21 mouse cellular contexts compared by ENCODE assay signal in the genomic region with DNA sequence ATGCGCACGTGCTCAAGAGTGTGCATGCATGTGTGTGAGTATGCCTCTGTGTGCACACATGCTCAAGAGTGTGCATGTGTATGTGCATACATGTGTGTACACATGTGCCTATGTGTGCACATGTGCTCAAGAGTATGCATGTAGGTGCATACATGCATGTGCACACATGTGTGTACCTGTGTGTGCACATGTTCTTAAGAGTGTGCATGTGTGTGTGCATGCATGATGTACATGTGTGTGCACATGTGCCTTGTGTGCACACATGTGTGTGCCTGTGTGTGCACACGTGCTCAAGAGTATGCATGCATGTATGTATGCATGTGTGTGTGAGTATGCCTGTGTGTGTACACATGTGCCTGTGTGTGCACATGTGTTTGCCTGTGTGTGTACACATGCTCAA.
"Had no signal": no experiment of that assay in that cellular context is flagged by ENCODE, and none has a peak within 500 bp of the region (broad histone marks: within the 10 kb centered on the region; RNA-seq: fewer than 3 reads in every experiment).

No protein-coding gene starts in this region.

- H3K9me3 ChIP-seq: limb, embryonic 10.5 days; limb, embryonic 13.5 days; midbrain, embryonic 12.5 days; neural tube, embryonic 12.5 days; neural tube, embryonic 15.5 days; stomach, embryonic 15.5 days had no signal

- H3K9ac ChIP-seq: limb, embryonic 13.5 days; liver, embryonic 14.5 days; liver, postnatal 0 days; lung, embryonic 14.5 days; midbrain, embryonic 12.5 days; neural tube, embryonic 12.5 days; neural tube, embryonic 15.5 days; stomach, embryonic 15.5 days had no signal

- H3K4me2 ChIP-seq: limb, embryonic 13.5 days; lung, embryonic 14.5 days; midbrain, embryonic 12.5 days; neural tube, embryonic 12.5 days; neural tube, embryonic 15.5 days; stomach, embryonic 15.5 days had no signal

- H3K4me3 ChIP-seq: limb, embryonic 10.5 days; limb, embryonic 13.5 days; midbrain, embryonic 12.5 days; neural tube, embryonic 12.5 days; neural tube, embryonic 15.5 days; stomach, embryonic 15.5 days had no signal

- H3K27ac ChIP-seq: limb, embryonic 10.5 days; limb, embryonic 13.5 days; liver, embryonic 14.5 days; midbrain, embryonic 12.5 days; neural tube, embryonic 12.5 days; neural tube, embryonic 15.5 days; stomach, embryonic 15.5 days had no signal

- DNase-seq: kidney, adult 11 months; kidney, adult 8-10 months; kidney, postnatal 14 days; kidney, postnatal 4 days; liver, postnatal 0 days; lung, embryonic 14.5 days; lung, postnatal 36 days; retina, postnatal 1 day; right cerebral cortex, postnatal 25 days; spleen, adult 18-20 months; thymus, adult 2 months; thymus, postnatal 14 days had no signal

- H3K36me3 ChIP-seq: limb, embryonic 10.5 days; limb, embryonic 13.5 days; midbrain, embryonic 12.5 days; neural tube, embryonic 12.5 days; neural tube, embryonic 15.5 days; stomach, embryonic 15.5 days had no signal

- H3K4me1 ChIP-seq: limb, embryonic 10.5 days; midbrain, embryonic 12.5 days; neural tube, embryonic 12.5 days; neural tube, embryonic 15.5 days; stomach, embryonic 15.5 days had no signal

- ATAC-seq: inflammation-experienced regulatory T-cells, adult 6 months; liver, postnatal 0 days; lung, postnatal 0 days had no signal

- H3K27me3 ChIP-seq: limb, embryonic 13.5 days; midbrain, embryonic 12.5 days; neural tube, embryonic 12.5 days; neural tube, embryonic 15.5 days; stomach, embryonic 15.5 days had no signal
